Mouse (Mus musculus) layer of hippocampus, adult 11-12 months (tissue): ENCODE results near the gene Arid3b.
"Not testable (repeated sequence)": the region's sequence is repeated elsewhere in the genome, so short reads cannot be mapped to it uniquely, and the experiment has no call there.

Experiments used
- DNase-seq: peaks from one replicate; pipeline ENCODE4 v3.0.0; 2022; ENCODE audit warnings: low spot score

The Arid3b gene

GRCm38 (mm10) chr9:57836581-57837170, at the start of gene Arid3b:
Gene Arid3b (minus strand): TSS chr9:57836793.
- DNase-seq: peak; percentile 95

DNA sequence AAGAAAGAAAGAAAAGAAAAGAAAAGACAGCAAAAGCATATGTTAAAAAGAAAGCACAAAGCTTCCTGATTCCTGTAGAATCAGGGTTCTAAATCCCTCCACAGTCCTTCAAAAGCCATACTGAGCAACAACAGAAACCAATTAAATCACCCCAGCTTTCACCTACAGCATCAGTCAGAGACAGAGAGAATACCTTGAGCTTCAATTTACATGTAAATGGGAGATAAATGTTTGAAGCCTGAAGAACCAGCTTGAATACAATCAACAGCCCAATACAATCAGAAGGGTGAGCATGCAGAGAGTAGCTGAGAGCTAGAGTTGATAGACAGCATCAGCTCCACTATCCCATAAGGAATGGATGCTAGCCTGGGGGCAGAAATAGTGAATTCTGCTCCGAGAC, 46.8 kb upstream of the Arid3b start:
- DNase-seq: no peak

- DNase-seq: not testable (repeated sequence)
These were observed 45.2 kb upstream of the Arid3b start for GRCm38 (mm10) chr9:57881781-57882180.

GRCm38 (mm10) chr9:57880278-57880677, 43.7 kb upstream of the Arid3b start:
- no peak for DNase-seq

DNA sequence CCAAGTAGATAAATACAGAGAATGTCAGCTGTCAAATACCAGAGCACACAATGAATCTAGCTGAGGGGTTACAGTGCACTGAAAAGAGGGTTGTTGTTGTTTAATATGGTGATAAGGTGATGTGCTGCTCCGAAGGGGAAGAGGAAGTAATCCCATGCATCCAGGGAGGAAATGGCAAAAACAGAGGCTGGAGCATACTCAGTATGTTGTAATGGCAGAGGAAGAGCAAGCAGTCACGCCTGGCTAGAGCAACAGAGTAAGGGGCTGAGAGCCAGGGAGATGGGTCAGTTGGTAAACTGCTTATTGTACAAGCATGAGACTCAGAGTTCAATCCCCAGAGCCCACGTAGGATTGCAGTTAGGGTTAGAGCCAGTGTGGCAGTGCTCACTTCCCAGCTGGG, 42.6 kb upstream of the Arid3b start:
- no peak for DNase-seq

DNA sequence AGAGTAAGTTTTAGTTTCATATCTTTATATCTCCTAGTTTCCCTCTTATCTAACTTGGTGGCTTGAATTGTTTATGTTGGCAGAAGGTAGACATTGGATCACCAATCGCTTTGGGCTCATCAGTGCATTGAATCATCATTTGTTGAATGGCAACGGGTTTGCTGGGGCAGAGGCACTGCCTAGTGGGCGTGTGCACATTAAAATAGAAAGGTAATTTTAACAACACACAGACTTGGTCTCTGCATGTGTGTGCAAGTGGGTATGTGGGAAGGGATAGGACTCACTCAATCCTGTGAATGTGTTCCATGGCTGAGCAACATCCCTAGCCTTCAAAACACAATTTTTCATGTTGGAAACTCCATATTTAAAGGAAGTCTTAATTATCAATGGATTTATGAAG, 38.4 kb upstream of the Arid3b start:
- no peak for DNase-seq

DNA sequence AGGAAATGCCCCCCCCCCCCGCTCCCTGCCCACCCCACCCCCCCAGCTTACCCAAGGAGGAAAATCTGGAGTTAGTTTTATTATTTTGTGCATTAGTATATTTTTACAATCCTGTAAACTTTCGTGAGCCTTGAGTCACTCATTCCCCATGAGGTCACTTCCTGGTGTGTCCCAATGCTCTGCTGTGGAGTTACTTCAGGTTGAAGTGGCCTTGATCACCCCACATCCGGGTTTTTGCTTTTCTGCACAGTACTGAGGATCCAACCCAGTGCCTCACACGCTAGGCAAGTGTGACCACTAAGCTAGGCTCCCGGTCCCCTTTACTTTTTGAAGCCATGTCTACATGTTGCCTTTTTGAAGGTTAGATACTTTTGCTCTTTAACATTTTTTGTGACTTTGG, 37.5 kb upstream of the Arid3b start:
- DNase-seq: no peak

DNA sequence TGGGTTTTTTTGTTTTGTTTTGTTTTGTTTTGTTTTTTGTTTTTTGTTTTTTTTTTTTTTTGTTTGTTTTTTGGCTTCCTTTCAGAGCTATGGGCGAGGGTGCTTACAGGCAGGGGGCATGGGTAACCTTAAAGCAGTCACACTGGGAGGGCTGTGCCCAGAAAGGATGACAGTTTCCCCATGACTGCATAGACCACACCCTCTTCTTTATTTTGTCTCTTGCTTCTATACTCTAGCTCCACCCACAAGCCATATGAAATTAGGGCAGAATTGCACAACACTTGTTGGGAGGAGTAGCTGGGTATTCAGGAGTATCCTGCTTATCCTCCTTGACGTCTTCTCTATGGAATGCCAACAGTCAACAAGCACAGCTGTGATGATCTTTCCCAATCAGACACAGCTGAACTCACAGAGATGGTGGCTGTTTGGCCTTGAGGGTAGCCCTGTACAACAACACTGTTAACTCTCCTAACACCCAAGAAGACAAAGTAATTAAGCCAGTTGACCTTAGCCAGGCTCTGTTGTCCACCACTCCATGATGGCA, 33.8 kb upstream of the Arid3b start:
- DNase-seq: no peak

DNA sequence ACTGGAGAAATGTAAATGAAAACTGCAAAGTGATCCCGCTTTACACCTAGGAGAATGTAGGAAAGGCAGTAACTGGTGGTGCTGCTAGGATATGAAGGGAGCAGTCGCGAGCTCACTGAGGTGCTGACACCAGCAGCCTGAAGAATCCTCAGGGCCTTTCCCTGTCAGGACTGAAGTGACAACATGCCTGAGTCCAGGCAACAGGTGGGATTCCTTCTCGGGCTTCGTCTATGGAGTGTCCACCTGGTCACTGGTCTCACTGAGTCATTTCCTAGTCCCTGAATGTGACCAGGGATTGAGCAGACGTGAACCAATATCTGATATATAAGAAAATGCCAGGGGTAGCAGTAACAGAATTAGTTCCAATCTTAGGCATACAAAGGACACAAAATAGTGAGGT, 32.2 kb upstream of the Arid3b start:
- no peak for DNase-seq

GRCm38 (mm10) chr9:57867880-57868279, 31.3 kb upstream of the Arid3b start:
- no peak for DNase-seq

- DNase-seq: peak; percentile 9
These were observed 30.6 kb upstream of the Arid3b start for GRCm38 (mm10) chr9:57867236-57867635.

DNA sequence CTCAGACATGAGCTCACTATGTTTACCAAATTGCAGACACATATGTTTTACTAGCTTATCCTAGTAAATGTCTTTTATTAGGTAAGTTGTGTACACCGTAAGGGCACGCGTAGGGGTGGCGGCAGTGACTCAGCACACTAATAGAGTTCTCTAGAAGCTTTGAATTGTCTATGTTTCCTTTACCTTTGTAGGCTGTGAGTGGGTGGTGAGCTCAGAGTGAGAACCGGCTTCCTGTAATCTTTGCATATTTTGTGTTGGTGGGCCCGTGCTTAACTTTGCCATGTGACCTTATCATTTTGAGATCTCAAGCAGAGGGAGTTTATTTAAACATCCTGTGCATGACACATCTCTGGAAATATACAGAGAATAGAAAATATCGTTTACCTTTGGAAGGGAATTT, 29.9 kb upstream of the Arid3b start:
- DNase-seq: no peak

DNA sequence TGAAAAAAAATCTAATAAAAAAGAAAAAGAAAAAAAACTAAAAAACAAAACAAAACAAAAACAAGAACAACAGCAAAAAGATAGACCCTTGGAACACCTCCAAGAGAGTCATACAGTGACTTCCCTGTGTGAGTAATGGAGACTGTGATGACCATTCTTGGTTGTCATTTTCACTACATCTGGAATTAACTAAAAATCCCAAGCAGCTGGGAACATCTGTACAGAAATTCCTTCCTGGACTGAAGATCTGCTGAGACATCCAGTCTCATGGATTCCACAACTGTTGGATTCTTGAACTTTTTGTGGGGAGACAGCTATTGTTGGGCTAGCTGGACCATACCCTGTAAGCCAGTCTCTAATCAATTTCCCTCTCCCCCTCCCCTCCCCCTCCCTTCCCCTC, 27.7 kb upstream of the Arid3b start:
- no peak for DNase-seq

- peak; percentile 65 for DNase-seq
These were observed 25.4 kb upstream of the Arid3b start for GRCm38 (mm10) chr9:57861951-57862471.

- no peak for DNase-seq
These were observed 19.9 kb upstream of the Arid3b start for GRCm38 (mm10) chr9:57856456-57856855.

- no peak for DNase-seq
These were observed 17.7 kb upstream of the Arid3b start for GRCm38 (mm10) chr9:57854280-57854679.

- no peak for DNase-seq
These were observed 2.4 kb upstream of the Arid3b start for GRCm38 (mm10) chr9:57839032-57839431.

DNA sequence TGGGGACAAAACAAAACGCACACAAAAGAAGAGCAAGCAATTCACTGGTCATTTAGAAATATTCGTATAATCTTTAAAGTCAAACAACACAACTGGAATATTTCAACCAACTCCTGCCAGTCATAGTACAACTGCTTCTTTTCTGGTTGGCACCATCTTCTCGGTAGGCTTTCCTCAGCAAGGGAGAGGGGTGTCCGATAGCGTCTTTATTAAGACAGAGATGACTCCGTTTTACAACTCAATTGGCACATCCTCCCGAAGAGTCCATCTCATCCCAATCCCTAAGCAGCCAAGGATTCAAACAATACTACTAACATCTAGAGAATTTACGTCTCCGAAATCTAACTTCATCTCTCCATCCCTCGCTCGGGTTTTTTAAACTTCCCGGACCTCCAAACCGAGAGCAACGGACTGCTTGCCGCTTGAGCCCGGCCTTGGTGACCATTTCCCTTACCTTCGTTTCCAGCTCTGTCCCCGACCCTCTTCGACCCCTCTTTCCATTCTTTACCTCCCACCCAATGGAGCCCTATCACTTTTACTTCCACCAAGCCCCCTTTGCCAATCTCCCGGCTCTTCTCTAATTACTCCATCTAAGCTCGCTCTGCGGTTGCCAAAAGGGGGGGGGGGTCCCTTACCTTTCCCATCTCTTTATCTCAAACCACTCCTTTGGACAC, 615 bp downstream of the Arid3b start:
- DNase-seq: no peak

GRCm38 (mm10) chr9:57834629-57835417, 1.8 kb downstream of the Arid3b start:
- DNase-seq: no peak

GRCm38 (mm10) chr9:57833762-57834471, 2.7 kb downstream of the Arid3b start:
- no peak for DNase-seq

DNA sequence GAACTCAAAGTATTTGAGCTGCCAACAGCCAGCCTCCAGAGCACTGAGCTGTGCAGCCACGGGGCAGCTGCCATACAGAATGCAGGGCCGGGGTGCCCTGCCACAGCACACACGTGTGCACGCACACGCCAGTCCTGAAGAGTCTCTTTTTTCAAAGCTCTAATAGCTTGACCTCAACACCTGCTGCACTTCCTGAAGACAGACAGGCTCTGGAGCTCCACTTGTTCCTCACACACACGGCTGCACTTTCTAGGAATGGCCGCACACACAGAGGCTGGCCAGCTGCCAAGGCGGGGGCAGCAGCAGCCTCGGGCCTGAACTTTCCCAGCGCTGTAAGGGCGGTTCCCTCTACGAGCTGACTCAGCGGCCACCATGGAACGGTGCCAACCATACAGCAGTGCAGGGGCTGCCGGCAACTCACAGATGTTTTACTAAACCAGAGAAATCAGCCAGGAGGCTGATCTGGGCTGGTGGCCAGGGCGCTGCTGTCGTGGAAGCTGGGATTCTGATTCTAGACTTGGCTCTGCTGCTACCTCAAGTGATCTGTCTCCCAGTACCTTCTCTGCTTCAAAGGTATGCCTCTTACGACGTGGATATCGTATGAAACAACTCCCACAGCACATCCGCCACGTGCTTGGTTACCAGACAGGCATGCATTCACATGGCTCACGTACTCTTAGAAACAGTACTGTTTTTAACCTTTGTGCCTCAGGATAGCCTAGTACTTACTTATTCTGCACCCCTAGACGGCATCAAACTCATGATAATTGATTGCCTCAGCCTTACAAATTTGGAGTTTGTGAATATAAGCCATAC, 5.1 kb downstream of the Arid3b start:
- peak; percentile 89 for DNase-seq
